Mouse (Mus musculus) megakaryocyte-erythroid progenitor cell, adult 5-6 weeks (primary cell): ENCODE measurements at regions not wholly inside any gene's neighbourhood (a gene's known extent, or its start where the extent isn't known, plus 50 kb on each side); places are given as distances from the start of the nearest gene placed in this dataset.

Experiments
- ATAC-seq: replicated peaks from 2 replicates; pipeline ENCODE4 v1.8.0; 2016; ENCODE audit warnings: mild to moderate bottlenecking, inconsistent platforms; ENCODE audit not compliant: severe bottlenecking, poor library complexity, low FRiP score, low TSS enrichment

DNA sequence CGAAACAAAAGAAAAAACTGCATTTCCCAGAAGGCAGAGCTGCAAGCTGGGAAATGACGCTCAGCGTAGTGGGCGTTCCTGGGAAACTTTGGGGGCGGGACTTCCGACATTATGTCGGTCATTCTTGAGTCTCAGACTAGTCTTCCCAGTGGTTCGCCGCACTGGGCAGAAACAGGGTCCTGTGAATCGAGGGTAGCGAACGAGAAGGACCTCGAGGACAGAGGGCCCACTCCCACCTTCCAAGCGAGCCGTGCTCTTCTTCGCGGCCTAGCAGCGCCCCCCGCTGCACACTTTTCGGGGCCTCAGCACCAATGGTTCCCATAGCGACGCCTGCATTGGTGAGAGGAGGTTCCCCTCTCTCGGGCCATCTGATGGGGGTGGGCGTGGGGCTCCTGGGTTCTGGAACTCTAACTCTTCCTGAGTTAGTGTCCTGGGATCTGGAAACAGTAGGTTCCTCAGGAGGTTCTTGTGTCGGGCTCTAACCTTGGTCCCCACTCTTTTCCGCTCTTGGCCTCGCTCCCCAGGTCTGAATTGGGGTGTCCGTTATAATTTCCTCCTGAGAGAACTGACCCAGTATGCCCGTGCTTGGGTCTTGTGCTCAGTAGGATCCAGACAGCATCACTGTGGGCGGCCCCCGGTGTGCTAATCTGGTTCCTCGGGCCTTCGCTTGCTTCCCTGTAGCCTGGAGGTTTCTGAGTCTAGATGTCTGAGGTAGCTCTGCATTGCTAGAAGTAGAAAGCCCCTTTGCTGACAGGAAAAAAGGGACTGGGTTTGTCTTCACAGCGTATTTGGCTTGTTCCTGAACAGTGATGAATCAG, 52.8 kb upstream of the Gramd1a start:
- peak; percentile 96 for ATAC-seq

DNA sequence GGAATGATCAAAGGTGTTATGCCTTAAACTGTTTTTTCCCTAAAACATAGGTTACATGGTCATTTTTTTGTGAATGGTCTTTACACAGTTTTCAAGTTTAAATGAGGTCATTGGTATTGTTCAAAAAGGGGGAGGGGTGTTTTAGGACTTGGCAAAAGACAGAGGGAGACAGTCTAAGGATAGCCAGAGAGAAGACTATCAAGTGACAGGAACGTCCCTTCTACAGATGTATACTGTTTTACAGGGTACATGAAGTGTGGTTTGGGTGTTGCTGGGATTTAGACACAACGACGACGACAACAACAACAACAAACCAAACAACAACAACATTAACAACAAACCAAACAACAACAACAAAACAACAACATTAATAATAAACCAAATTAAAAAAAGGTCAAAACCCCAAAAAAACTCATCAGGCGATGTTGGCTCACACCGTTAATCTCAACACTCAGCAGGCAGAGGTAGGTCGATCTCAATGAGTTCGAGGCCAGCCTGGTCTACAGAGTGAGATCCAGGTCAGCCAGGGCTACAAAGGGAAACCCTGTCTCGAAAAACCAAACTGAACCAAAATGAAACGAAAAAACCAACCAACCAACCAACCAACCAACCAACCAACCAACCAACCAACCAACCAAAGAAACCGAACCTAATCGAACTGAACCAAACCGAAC, 52.0 kb upstream of the Gramd1a start:
- no peak for ATAC-seq
